Mouse (Mus musculus) limb, embryonic 10.5 days (tissue): Measurements from ENCODE around the gene Vav2. TPM values are rescaled to one million over a fixed set of nuclear protein-coding genes. Genes with fewer than 3 reads are reported as not detected.

Source experiments
- DNase-seq: peaks from one replicate; pipeline ENCODE4 v3.0.0-alpha.2; 2017; ENCODE audit warnings: low spot score
- H3K27ac ChIP-seq: fragments of 300-500 bp; sonication (generic); 2 replicates; pipeline ENCODE4 v1.5.1; 2016; ENCODE audit warnings: mild to moderate bottlenecking
- H3K27me3 ChIP-seq: fragments of 300-500 bp; sonication (generic); 2 replicates; pipeline ENCODE4 v1.6.1; 2016; ENCODE audit warnings: low read depth, mild to moderate bottlenecking; ENCODE audit not compliant: poor library complexity, severe bottlenecking
- H3K36me3 ChIP-seq: fragments of 300-500 bp; sonication (generic); 2 replicates; pipeline ENCODE4 v1.6.1; 2016; ENCODE audit warnings: mild to moderate bottlenecking, moderate library complexity
- H3K4me1 ChIP-seq: fragments of 300-500 bp; sonication (generic); 2 replicates; pipeline ENCODE4 v1.6.1; 2016
- H3K4me3 ChIP-seq: fragments of 300-500 bp; sonication (generic); 2 replicates; pipeline ENCODE4 v1.5.1; 2016; ENCODE audit warnings: mild to moderate bottlenecking, moderate library complexity
- H3K9me3 ChIP-seq: fragments of 300-500 bp; sonication (generic); replicated peaks from 2 replicates; pipeline ENCODE4 v1.6.1; 2016; ENCODE audit warnings: mild to moderate bottlenecking
- WGBS: fragments of 180-500 bp; shearing (Covaris S2); methylation state at CpG from one replicate; pipeline ENCODE4 v1.1.7; 2016; 5-methylcytosine and 5-hydroxymethylcytosine counted together
- polyA plus RNA-seq: library from polyadenylated mRNA; unstranded; fragments of >200 nt; fragmentation: Nextera tagmentation; extraction: Ambion mirVana; gene quantifications from 2 replicates; pipeline ENCODE4 v1.2.1, GENCODE M21; 2016

Vav2 gene
- polyA plus RNA-seq, 1 experiment from 2014 or later = 9.2 TPM

DNA sequence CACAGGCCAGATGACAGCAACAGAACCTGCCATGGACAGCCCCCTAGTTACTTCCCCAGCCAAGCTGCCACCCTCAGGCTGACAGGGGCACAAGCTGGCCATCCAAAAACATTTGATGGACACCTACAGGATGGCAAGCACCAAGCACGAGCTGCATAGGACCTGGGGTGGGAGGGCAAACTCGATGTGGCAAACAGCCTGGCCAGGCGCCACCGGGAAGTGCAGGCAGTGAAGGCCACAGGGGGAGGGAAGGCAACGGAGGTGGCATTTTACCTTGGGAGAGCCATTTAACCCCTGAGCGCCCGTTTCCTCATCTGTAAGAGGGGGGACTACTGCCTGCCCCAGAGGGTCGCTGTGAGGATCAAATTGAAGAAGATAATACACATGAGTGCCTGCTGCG, 33.8 kb upstream of the Vav2 start:
- no peaks in the 10 kb centered on the region; the same call in 1 of the 2 replicates for H3K4me1 ChIP-seq
- WGBS = 77% methylated on average over 9 of the region's 9 CpGs
- DNase-seq = no peak

DNA sequence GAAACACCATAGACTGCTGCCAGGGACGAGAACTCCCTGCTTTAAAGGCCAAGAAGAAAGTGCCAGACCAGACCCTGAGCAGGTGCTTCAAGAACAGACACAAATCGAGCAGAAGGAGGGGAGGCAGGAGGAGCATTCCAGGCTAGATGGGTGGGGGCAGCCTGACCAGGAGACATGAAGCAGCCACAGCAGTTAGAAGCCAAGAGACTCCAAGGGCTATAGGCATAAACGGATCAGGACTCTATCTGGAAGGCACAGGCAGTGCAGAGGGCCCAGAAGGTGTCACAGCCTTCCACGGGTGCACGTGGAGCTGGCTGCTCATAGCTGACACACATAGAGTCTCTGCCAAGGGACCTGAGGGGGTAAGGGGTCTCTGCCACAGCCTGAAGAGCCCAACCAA, 33.3 kb upstream of the Vav2 start:
- no peak for DNase-seq
- no peak overlapping the region for H3K4me3 ChIP-seq
- WGBS = 90% methylated on average over 5 of the region's 5 CpGs
- H3K27ac ChIP-seq = no peak overlapping the region
- H3K27me3 ChIP-seq = no peaks in the 10 kb centered on the region
- H3K36me3 ChIP-seq = peaks cover 99% of the 10 kb centered on the region
- H3K9me3 ChIP-seq = no peaks in the 10 kb centered on the region
- no peaks in the 10 kb centered on the region; the same call in 1 of the 2 replicates for H3K4me1 ChIP-seq

More for the DNA sequence above, 33.8 kb upstream of the Vav2 start:
- Histone ChIP-seq H3K4me3 (no peak overlapping the region), H3K27ac (no peak overlapping the region), H3K27me3 (no peaks in the 10 kb centered on the region), H3K9me3 (no peaks in the 10 kb centered on the region), H3K36me3 (peaks cover 99% of the 10 kb centered on the region)

DNA sequence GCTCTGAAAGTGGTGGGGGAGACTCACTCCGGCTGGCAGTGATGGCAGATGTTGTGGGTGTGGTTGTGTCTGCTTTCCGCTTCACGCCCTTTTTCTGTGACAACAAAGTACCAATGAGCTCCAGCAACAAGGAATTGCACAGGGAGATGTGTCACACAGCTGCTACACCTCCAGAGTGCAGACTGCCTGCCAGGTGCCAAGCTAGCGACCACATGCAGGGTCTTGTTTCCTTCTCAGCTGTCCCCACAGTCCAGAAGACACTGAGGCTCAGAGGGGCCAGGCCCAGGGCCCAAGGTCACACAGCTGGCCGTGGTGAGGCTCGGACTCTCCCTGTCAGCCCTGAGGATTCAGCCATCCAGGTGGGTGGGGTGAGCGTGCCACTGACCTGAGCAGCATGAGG, 32.9 kb upstream of the Vav2 start:
- Histone ChIP-seq H3K27me3 (no peaks in the 10 kb centered on the region), H3K9me3 (no peaks in the 10 kb centered on the region), H3K4me3 (no peak overlapping the region), H3K4me1 (no peaks in the 10 kb centered on the region; the same call in 1 of the 2 replicates), H3K36me3 (peaks cover 100% of the 10 kb centered on the region), H3K27ac (no peak overlapping the region)
- DNase-seq = no peak
- whole genome bisulfite sequencing = 90% methylated on average over 7 of the region's 7 CpGs

DNA sequence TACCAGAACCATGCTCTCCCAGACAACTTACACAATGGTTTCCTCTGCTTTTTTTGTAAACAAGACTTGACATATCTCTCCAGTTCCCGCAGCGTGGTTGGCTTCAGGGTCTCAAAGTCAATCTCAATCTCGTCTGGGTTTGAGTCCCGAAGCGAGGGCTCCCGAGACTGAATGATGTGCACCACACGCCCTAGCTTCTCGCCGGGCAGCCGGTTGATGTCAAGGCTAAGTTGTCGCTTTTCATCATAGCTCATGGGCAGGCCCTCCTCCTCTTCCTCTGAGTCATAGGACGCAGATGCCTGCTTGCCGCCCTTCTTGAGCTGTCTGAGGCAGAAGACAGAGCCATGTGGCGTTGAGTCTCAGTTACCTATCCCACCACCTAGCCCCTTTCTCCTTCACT, 23.4 kb upstream of the Vav2 start:
- H3K27ac ChIP-seq = no peak overlapping the region
- peaks cover 99% of the 10 kb centered on the region for H3K36me3 ChIP-seq
- no peaks in the 10 kb centered on the region for H3K4me1 ChIP-seq
- H3K4me3 ChIP-seq = no peak overlapping the region
- DNase-seq = no peak
- H3K9me3 ChIP-seq = no peaks in the 10 kb centered on the region
- 92% methylated on average over 14 of the region's 14 CpGs for WGBS
- H3K27me3 ChIP-seq = no peaks in the 10 kb centered on the region

DNA sequence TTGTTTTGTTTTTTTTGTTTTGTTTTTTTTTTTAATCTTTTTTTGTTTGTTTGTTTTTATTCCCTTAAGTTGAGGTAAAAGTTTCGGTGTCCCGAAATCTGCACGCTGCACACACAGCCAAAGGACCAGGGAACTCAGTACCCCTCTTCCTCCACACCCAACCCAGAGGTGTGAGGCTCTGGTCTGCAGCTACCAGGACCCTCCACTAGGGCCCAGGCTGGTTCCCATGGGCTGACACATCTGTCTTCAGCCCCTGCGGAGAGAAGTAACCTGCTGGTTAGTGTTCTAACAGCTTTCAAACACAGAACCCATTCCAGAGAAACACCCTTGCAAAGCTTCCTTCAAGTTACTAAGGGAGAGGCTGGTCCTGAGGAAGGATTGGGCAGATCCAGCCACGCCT, 20.9 kb upstream of the Vav2 start:
- H3K36me3 ChIP-seq = peaks cover 85% of the 10 kb centered on the region
- H3K9me3 ChIP-seq = no peaks in the 10 kb centered on the region
- peaks cover 11% of the 10 kb centered on the region for H3K4me1 ChIP-seq
- WGBS = 90% methylated on average over 5 of the region's 5 CpGs
- H3K27ac ChIP-seq = no peak overlapping the region
- H3K27me3 ChIP-seq = no peaks in the 10 kb centered on the region
- DNase-seq = no peak
- H3K4me3 ChIP-seq = no peak overlapping the region

DNA sequence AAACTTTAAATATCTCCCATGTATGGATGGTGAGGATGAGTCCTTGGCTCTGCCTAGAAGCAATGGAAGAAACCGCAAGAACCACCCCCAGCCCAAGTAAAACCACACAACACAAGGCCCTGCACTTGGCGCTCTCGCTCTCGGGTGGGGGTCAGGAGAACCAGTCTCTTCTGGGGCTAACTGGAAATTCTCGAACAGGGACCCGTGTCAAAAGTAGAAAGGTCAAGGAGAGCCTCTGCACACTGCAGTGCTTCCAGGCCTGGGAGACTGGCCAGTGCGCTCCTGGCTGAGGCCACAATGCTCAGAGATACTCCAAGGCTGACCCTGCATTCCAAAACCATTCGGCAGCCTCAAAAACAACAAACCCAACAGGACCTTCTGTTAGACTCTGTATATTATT, 20.0 kb upstream of the Vav2 start:
- H3K9me3 ChIP-seq = no peaks in the 10 kb centered on the region
- H3K27ac ChIP-seq = no peak overlapping the region
- peaks cover 75% of the 10 kb centered on the region for H3K36me3 ChIP-seq
- 96% methylated on average over 8 of the region's 8 CpGs for WGBS
- no peak for DNase-seq
- no peaks in the 10 kb centered on the region for H3K27me3 ChIP-seq
- no peak overlapping the region for H3K4me3 ChIP-seq
- H3K4me1 ChIP-seq = peaks cover 20% of the 10 kb centered on the region

DNA sequence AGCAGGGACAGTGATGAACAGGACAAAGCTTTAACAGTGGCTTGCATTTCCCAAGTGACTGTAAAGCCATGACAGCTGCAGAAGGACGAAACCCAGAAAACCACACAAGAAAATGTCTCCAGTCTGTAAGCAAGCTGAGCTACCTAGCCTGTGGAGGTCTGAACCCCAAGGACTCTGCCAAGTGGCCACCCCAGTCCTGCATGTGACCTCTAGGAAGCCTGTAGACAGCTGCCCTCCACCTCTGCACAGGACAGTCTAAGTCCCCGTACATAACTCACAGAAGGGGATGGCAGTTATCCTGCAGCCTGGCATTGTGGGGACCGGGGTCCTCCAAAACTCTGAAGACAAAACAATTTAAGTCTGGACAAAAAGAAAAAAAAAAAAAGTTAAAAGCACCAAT, 19.1 kb upstream of the Vav2 start:
- H3K36me3 ChIP-seq = peaks cover 66% of the 10 kb centered on the region
- no peak for DNase-seq
- H3K27ac ChIP-seq = no peak overlapping the region
- WGBS = 96% methylated on average over 3 of the region's 3 CpGs
- peaks cover 23% of the 10 kb centered on the region for H3K4me1 ChIP-seq
- H3K27me3 ChIP-seq = no peaks in the 10 kb centered on the region
- no peaks in the 10 kb centered on the region for H3K9me3 ChIP-seq
- no peak overlapping the region for H3K4me3 ChIP-seq

DNA sequence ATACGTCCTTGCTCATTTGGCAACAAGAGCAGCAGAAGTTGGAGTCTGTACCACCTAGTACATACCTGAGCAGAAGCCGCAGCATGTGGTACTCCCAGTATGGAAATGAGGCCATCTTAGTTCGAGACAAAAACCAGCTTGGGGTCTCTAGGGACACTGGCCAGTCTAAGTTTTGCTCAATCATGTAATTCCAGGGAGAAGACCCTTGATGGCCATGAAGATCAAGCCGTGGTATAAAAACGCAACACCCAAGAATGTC, 16.5 kb upstream of the Vav2 start:
- H3K4me3 ChIP-seq = peak overlapping the region; percentile 65
- H3K27ac ChIP-seq = no peak overlapping the region
- H3K27me3 ChIP-seq = no peaks in the 10 kb centered on the region
- H3K4me1 ChIP-seq = peaks cover 25% of the 10 kb centered on the region
- H3K9me3 ChIP-seq = no peaks in the 10 kb centered on the region
- WGBS = 82% methylated on average over 5 of the region's 5 CpGs
- no peak for DNase-seq
- peaks cover 41% of the 10 kb centered on the region for H3K36me3 ChIP-seq

DNA sequence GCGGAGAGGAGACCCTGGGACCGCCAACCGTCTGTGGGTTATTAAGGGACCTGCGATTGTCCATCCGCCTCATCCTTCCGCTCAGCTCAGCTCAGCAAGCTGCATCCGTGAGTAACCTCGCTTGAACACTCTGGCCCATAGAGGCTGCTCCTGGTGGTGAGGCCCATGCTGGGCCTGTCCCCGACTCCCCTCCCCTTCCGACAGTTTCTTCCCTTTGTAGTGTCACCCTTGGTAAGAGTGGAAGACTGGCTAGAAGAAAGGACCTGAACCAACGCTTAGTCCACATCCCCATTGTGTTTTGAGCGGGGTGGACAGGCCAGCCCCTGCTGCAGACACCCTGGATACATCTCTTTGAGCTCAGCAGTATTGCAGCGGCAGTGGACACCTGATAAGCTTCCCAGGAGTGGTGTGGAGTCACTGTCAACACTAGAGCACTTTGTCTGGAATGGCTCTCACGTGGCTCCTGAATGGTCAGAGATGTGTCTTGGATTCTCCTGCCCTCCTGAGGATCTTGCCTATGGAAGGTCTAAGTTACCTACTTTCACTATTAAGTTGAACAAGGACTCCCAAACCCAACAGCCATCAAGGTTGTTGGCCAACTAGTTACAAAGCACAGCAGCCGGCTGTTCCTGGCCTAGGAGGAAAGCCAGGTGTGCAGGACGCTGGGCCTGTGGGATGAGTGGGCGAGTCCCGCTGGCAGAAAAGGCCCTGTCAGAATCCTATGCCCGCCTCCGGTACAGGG, 16.0 kb upstream of the Vav2 start:
- peak overlapping the region; percentile 81 for H3K27ac ChIP-seq
- peaks cover 28% of the 10 kb centered on the region for H3K4me1 ChIP-seq
- DNase-seq = peak; percentile 40
- no peaks in the 10 kb centered on the region for H3K27me3 ChIP-seq
- 36% methylated on average over 20 of the region's 20 CpGs for WGBS
- H3K4me3 ChIP-seq = peak overlapping the region; percentile 65
- no peaks in the 10 kb centered on the region for H3K9me3 ChIP-seq
- peaks cover 36% of the 10 kb centered on the region for H3K36me3 ChIP-seq

DNA sequence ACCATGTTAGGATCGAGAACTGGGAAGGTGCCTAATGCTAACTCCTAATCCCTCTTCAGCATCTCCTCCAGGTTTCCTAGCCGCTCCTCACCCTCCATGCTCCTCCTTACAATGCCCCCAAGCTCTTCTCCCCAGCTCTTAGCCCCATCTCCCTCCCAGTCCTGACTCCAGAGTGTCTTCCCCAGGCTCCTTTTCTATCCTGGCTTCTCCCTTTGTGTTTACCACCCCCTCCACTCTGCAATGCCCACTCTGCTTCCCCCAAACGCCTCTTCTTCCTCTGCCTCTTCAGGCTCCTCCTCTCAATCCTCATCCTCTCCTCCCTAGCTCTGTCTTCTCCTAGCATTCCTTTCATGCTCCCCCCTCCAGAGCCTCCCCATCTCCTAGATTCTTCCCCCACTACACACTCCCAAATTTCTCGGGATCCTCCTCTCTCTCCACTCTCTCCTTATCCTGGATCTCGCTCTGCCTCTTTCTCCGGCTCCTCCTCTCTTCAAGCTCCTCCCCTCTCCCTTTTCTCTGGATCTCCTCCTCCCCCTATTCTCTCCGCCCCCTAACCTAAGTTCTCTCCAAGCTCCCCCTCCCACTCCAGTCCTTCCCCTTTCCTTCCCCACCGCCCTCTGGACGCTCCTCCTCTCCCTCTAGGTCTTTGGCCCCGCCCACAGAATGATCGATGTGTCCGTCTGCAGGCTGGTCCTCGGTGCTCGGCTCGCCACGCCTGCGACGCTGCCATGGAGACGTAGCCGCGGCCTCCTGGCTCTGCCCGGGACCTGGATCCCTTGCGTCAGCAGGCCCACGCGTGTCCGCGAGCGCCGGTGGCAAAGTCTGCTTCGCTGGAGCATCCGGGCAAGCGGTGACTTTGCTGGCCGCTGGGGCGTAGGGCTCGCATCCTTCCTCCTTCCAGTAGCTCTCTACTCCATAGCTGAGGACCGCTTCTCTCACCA, 15.2 kb upstream of the Vav2 start, which contains the start of gene Brd3os:
TSS of gene Brd3os (plus strand) at position 558 of the 941 bp plus-strand sequence.
- peak within 1 kb of the TSS; percentile 81 for H3K27ac ChIP-seq
- peak; percentile 98 for DNase-seq
- no peaks in the 10 kb centered on the region for H3K27me3 ChIP-seq
- 2% methylated on average over 36 of the region's 36 CpGs for WGBS
- peak within 1 kb of the TSS; percentile 65 for H3K4me3 ChIP-seq
- peaks cover 28% of the 10 kb centered on the region for H3K36me3 ChIP-seq
- no peaks in the 10 kb centered on the region for H3K9me3 ChIP-seq
- peaks cover 28% of the 10 kb centered on the region for H3K4me1 ChIP-seq

DNA sequence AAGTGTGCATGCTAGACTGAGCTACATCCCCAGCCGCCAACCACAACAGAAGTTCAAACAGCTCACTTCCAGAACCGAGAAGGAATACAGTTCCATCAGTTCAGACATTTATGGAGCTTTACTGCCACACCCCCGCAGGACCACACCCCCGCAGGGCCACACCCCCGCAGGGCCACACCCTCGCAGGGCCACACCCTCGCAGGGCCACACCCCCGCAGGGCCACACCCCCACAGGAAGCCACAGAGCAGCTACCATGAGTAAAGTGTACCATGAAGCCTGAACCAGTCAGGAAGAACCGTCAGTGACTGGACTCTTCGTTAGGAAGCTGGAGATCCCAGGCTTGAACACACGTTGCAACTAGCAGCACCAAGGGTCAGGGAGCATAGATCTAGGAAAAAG, 11.4 kb upstream of the Vav2 start:
- no peak overlapping the region for H3K27ac ChIP-seq
- no peaks in the 10 kb centered on the region for H3K9me3 ChIP-seq
- DNase-seq = peak; percentile 50
- H3K4me3 ChIP-seq = no peak overlapping the region
- no peaks in the 10 kb centered on the region for H3K27me3 ChIP-seq
- WGBS = 17% methylated on average over 11 of the region's 11 CpGs
- no peaks in the 10 kb centered on the region for H3K36me3 ChIP-seq
- peaks cover 25% of the 10 kb centered on the region for H3K4me1 ChIP-seq

DNA sequence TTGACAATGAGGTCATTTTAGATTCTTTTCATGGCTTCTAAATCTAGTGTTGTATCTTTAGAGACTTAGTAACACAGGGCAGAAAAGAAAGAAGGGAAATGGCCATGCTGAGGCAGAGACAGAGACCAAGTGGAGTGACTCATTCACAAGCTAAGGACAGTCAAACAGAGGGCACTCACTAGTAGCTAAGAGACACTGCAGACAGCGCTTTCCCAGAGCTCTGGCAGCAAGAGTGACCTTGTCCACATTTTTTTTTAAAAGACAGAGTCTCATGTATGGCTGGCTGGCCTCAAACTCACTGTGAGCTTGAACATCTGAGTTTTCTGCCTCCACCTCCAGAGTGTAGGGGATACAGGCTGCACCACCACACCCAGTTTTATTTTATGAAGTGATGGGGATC, 11.0 kb upstream of the Vav2 start:
- 54% methylated on average over 1 of the region's 1 CpGs for WGBS
- no peaks in the 10 kb centered on the region for H3K36me3 ChIP-seq
- no peaks in the 10 kb centered on the region for H3K9me3 ChIP-seq
- no peak overlapping the region for H3K27ac ChIP-seq
- no peak overlapping the region for H3K4me3 ChIP-seq
- peaks cover 21% of the 10 kb centered on the region for H3K4me1 ChIP-seq
- no peaks in the 10 kb centered on the region for H3K27me3 ChIP-seq
- no peak for DNase-seq

DNA sequence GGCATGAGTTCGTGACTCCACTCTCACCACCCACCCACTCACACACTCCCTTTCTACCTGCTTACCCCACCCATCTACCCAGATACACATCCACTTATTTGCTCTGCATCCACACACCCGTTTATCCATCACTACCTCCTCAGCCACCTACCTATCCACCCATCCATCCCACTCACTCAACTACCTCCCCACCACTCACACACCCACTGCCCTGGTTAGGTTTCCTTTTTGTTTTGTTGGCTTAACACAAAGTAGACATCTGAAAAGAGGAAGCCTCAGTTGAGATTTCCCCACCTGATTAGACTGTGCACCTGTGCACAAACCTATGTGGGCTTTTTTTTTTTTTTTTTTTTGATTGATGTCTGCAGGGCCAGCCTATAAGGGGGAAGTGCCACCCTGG, 5.8 kb upstream of the Vav2 start:
- WGBS = 87% methylated on average over 2 of the region's 2 CpGs

More for the DNA sequence above, 5.8 kb upstream of the Vav2 start:
- no peak overlapping the region for H3K27ac ChIP-seq
- H3K9me3 ChIP-seq = no peaks in the 10 kb centered on the region
- no peak for DNase-seq
- H3K36me3 ChIP-seq = no peaks in the 10 kb centered on the region
- H3K4me1 ChIP-seq = peaks cover 11% of the 10 kb centered on the region
- no peak overlapping the region for H3K4me3 ChIP-seq
- H3K27me3 ChIP-seq = no peaks in the 10 kb centered on the region; the same call in 1 of the 2 replicates
